Mouse (Mus musculus): ENCODE measurements around the gene Ppp6r1.
"Not testable (repeated sequence)": the region's sequence is repeated elsewhere in the genome, so short reads cannot be mapped to it uniquely, and the experiment has no call there.

Gene Ppp6r1

GRCm38 (mm10) chr7:4612956-4613355 lies 45.9 kb downstream of the Ppp6r1 start:
- no peak for DNase-seq

GRCm38 (mm10) chr7:4612386-4612785 lies 46.4 kb downstream of the Ppp6r1 start:
- DNase-seq: no peak

GRCm38 (mm10) chr7:4611921-4612341 lies 46.9 kb downstream of the Ppp6r1 start:
- no peak for DNase-seq

DNA sequence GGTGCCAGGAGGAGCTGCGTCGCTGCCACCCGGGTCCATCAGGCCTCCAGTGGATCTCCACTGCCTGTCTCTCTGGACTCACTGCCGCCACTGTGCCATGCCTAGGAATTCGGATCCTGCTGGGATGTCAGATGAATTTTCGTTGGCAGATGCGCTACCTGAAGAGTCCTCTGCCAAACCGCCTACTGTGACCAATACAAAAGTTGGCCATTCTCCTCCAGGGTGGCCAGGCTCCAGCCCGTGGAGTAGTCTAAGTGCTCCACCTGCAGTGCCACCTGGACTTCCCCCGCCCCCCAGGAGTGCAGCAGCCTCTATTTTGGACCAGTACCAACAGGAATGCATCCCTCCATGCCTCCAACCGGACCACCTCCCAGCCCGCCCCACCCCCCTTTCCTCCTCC lies 47.3 kb downstream of the Ppp6r1 start:
- DNase-seq: no peak

- no peak for DNase-seq
Measured at GRCm38 (mm10) chr7:4608002-4608401, 50.8 kb downstream of the Ppp6r1 start.

GRCm38 (mm10) chr7:4603873-4604272 lies 54.9 kb downstream of the Ppp6r1 start, which contains the start of gene Ptprh:
TSS of gene Ptprh (minus strand) at chr7:4604041.
- no peak for DNase-seq

- DNase-seq: no peak
Measured at GRCm38 (mm10) chr7:4602969-4603368, 55.9 kb downstream of the Ppp6r1 start.

- not testable (repeated sequence) for DNase-seq
Measured at GRCm38 (mm10) chr7:4597046-4597445, 61.8 kb downstream of the Ppp6r1 start.
